Mouse (Mus musculus) C2C12 (cell line): Measurements from ENCODE around the gene Ctdspl2.

Source experiments
- MAX ChIP-seq: IDR thresholded peaks from one replicate; pipeline ENCODE4 v1.6.1; 2011; ENCODE audit warnings: mild to moderate bottlenecking, control low read depth
- MYOG ChIP-seq: IDR thresholded peaks from one replicate; pipeline ENCODE4 v1.6.1; 2011; ENCODE audit not compliant: control insufficient read depth, insufficient read length; ENCODE audit errors: extremely low read depth
- USF1 ChIP-seq: IDR thresholded peaks from one replicate; pipeline ENCODE4 v1.6.1; 2011; ENCODE audit warnings: low read depth, mild to moderate bottlenecking, control low read depth, moderate library complexity

- TF ChIP-seq MAX (no peak), USF1 (no peak), MYOG (no peak)
Observed at GRCm38 (mm10) chr2:121956224-121957018, 620 bp downstream of the Ctdspl2 start.
